Mouse (Mus musculus) adrenal gland, postnatal 10 days (tissue): ENCODE measurements around the gene Slc25a29. TPM values are rescaled to one million over a fixed set of nuclear protein-coding genes. Genes with fewer than 3 reads are reported as not detected.
"Not testable (repeated sequence)": the region's sequence is repeated elsewhere in the genome, so short reads cannot be mapped to it uniquely, and the experiment has no call there.

Experiments used
- DNase-seq: peaks from one replicate; pipeline ENCODE4 v3.0.0; 2021; ENCODE audit warnings: mixed read lengths
- long read RNA-seq, 2 experiments: library from polyadenylated mRNA; stranded (forward); transcript quantifications; one replicate each; pipeline ENCODE4 v2.0.0; 2021
- total RNA-seq, 2 experiments: library from RNA; stranded (reverse); gene quantifications; 2 replicates each; pipeline ENCODE4 v1.2.3; 2021

Slc25a29 gene
- total RNA-seq, result 1 to 10 TPM; 8.4 to 9.0 TPM
- long read RNA-seq, experiment 1, transcript Slc25a29-201 (4 exons, 1,976 nt), result major isoform, 24 of 29 reads
- long read RNA-seq, experiment 1, partial matches to known transcripts, result 0 of 29 reads
- long read RNA-seq, experiment 1, other reads (novel, unspliced or antisense), result 4 of 29 reads
- long read RNA-seq, experiment 2, transcript Slc25a29-201 (4 exons, 1,976 nt), result major isoform, 14 of 15 reads
- long read RNA-seq, experiment 2, partial matches to known transcripts, result 0 of 15 reads
- long read RNA-seq, experiment 2, other reads (novel, unspliced or antisense), result 1 of 15 reads

GRCm38 (mm10) chr12:108835840-108836409 is at the start of gene Slc25a29, which contains the start of gene Slc25a47:
Slc25a29 (minus strand) TSS chr12:108835883.
Slc25a47 (plus strand) TSS chr12:108836046.
- peak; percentile 98 for DNase-seq

GRCm38 (mm10) chr12:108882776-108883175 is 47.1 kb upstream of the Slc25a29 start:
- peak; percentile 49 for DNase-seq

DNA sequence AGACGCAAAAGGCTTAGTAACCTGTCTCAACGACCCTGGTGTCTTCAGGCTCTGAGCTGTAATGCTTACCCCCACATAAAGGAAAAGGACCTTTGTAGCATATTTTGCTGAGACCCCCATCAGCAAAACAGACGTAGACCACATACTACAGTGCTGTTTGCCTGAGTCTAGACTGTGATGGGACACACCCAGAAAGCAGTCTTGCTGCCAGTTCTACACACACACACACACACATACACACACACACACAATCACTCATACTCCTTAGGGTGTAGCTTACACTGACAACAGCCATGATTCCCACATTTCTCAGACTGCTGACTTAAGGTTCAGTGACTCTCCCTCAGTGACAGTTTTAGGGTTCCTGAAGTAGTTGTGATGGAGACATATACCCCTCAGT is 45.5 kb upstream of the Slc25a29 start:
- no peak for DNase-seq

DNA sequence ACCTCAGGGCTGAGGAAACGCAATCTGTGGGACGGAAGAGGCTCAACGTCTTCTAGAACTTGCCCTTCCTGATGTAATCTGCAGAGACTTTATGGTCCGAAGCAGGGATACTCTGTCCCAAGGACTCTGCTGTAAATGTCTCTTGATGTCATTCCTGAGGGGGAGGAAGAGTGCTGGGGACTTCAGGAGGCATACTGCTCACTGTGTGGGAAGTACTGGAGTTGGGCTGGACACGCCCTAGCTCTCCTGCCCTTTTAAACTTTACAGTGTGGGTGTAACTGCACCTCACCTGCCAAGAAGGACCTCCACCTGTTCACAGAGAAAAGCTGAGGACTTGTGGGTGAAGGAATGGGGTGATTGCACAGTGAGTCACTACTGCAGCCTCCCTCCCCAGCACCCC is 44.9 kb upstream of the Slc25a29 start:
- no peak for DNase-seq

DNA sequence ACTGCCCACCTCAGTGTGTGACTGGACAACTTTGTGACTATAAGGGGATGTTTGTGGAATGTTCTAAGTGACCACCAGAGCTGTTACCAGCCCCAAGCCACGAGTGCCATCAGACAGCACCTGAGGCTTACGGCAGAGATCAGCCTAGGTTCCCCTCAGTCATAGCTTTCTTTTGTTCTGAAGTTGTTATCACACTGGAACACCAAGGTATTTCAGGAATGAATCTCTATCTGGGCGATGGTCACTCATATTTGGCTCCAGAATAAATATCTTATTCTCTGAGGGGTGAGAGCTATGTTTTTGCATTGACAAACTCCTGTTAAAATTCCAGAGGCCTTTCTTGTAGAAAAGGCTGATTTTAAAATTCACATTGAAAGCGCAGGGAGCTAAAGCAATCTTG is 43.5 kb upstream of the Slc25a29 start:
- DNase-seq, result no peak

- DNase-seq, result no peak
These were observed 37.4 kb upstream of the Slc25a29 start for GRCm38 (mm10) chr12:108873122-108873521.

- no peak for DNase-seq
These were observed 33.9 kb upstream of the Slc25a29 start for GRCm38 (mm10) chr12:108869575-108869974.

DNA sequence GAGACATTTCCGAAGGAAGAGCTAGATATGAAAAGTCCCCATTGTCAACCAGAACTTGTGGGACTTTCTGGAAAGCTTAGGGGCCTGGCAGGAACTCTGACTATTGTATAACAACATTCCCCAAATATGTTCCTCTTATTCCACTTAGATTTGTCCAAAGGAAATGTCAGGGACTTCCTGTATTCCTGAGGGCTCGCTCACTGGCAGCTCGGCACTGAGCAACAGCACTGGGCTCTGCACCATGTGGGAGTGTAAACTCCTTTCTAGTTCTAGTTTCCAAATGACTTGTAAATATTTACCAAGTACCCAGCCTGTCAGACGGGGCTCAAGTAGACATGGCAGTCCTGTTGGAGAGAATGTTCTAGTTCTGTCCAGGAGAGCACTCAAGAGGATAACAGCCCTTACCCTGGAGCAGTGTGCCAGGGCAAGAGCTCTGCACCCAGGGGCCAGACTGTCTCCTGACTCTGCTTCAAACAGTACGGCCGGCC is 29.4 kb upstream of the Slc25a29 start:
- DNase-seq, result no peak

DNA sequence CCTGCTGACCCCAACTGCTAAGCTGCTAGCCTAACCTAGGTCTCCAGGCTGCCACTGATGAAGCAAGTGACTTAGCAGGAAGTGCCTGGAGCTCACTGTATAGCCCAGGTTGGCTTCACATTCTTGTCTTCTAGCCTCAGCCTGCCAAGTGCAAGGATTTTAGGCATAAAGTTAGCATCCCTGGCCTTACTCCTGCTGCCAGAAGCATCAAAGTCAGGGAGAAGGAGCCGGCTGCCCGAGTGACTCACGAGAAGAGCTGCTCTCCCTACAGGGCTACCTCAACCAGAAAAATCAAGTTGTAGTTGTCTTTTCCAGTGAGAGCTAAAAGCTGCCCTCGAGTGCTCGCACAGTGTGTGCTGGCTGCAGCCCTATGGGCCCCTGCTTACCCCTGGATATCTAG is 22.8 kb upstream of the Slc25a29 start:
- DNase-seq, result no peak

DNA sequence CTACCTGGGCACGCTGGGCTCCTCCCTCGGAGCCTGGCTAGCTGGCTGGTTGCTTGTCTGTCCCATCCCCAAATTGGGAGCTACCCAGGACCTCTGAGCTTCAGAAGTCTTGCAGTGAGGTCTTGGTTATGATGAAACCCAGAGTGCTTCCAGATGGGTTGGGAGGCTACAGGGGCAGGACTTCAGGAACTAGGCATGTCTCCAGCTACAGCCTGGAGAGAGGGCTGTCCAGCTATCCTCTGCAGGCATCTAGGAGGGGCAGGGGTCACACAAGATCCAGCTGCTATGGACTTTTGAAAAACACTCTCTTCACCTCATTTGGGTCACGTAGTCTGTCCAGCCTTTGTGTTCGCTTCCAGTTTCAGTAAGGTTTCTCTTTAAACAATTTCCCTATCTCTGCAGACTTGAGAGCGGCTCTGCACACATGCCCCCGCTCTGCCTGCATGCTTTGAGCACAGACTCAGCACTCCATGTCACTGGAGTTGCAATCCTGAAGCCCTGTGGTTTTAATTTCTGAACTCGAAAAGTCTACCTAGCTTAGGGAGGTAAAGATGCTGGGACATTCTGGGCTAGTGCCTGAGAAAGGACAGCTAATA is 22.0 kb upstream of the Slc25a29 start:
- DNase-seq, result no peak

DNA sequence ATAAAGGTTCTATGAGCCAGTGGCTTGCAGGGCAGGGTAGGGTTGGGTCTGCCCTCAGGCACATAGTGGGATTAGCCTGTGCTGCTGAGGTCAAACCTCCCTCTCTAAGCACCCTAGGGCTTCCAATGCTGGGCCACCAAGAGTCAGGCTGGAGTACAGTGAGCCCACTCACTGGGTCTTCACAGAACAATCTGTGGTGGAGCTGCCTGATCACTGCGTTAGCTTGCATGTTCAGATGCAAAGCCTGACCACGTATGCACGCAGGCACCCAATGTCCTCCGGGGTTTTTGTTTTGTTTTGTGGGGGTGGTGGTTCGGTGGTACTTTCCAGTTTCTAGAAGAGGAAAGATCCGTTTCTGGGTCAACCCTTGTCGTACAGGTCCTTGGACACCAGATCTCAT is 21.4 kb upstream of the Slc25a29 start:
- DNase-seq, result no peak

GRCm38 (mm10) chr12:108856186-108856585 is 20.5 kb upstream of the Slc25a29 start:
- no peak for DNase-seq

- no peak for DNase-seq
These were observed 19.4 kb upstream of the Slc25a29 start for GRCm38 (mm10) chr12:108855081-108855480.

DNA sequence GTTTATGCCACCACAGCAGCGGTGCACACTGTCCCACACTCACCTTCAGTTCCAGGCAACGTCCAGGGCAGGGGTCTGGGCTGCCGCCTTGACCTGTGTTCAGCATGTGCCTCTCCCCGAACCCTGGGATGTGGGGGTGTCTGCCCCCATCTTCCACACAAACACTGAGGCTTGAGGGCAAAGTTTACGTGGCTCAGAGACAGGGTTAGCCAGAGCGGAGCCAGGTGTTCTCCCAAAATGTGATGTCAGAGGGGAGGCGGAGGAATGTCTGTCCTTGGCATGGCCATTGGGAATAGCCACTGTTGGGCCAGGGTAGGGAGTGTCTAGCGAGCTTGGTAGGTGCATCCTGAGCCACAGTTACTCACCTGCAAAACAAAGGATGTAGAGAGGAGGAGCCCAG is 17.1 kb upstream of the Slc25a29 start:
- no peak for DNase-seq

GRCm38 (mm10) chr12:108850886-108851285 is 15.2 kb upstream of the Slc25a29 start:
- DNase-seq, result no peak

GRCm38 (mm10) chr12:108850129-108850528 is 14.4 kb upstream of the Slc25a29 start:
- no peak for DNase-seq

- DNase-seq, result no peak
These were observed 13.9 kb upstream of the Slc25a29 start for GRCm38 (mm10) chr12:108849488-108850022.

DNA sequence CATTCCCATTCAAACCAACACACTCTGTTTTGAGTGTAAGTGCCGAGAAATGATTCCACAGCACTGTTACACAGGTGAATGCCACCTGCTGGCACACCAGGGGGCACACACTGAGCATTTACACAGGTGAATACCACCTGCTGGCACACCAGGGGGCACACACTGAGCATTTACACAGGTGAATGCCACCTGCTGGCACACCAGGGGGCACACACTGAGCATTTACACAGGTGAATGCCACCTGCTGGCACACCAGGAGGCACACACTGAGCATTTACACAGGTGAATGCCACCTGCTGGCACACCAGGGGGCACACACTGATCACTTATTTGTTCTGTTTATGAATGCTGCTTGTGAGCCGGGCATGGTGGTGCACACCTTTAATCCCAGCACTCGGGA is 12.3 kb upstream of the Slc25a29 start:
- not testable (repeated sequence) for DNase-seq

DNA sequence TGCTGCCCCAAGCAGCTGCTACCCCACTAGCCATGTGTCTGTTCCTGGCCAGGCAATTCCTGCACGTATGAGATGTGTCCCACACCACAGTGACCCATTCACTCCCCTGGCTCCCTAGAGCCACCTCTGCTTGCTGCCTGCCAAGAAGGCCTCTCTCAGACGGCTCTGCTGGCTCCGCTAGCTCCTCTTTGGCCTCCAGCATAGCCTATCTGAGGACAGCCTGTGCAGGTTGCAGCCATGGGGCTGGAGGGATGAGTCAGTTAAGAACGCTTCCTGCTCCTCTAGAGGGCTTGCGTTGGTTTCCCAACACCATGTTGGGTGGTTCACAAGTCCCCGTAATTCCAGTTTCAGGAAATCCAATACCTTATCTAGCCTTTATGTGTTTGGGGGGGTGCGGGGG is 7.0 kb upstream of the Slc25a29 start:
- peak; percentile 61 for DNase-seq

- no peak for DNase-seq
These were observed 5.5 kb upstream of the Slc25a29 start for GRCm38 (mm10) chr12:108841181-108841580.

DNA sequence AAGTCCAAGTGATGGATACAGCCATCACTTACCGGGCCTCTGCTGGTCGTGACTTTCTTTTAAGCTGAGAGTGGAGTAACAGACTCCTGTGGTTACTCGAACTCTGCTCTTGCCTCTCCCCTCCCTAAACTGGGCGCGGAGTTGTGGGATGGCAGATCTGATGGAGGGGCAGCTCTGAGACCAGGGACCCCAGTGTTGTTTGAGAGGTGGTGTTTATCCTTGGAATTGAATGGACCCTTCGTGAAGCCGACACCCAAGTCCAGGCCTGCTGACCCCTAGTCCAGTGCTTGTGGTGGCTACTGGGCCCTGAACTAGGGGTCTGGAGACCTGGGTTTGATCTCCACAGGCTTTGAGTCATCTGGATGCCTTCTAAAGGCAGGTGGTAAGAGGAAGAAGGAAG is 1.0 kb upstream of the Slc25a29 start:
- no peak for DNase-seq

DNA sequence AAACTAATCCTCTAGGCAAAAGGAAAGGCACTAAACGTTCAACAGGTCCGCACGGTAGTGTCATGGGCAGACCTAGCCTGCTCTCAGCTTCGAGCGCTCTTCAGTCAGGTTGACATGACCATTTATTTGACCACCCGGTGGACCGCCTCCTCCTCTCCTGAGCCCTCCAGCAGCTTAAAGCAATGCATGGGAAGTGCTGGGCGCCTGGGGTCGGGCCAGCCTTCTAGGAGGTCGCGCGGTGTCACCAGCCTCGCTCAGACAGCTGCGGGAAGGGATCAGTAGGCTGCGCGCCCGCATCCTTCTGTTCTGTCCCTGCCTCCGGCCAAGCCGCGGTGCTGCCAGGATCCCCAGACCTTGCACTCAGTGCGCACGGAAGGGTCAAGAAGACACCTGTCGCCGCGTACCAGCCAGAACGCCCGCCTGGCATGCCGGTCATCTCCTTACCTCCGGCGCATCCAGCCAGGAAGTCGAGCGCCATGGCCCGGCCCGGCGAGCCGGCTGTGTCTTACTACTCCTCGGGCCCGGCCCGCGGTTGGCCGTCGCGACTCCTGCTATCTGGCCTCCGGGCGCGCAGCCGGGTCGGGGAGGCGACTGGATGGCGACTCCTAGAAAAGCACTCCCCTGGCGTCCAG is 359 bp downstream of the Slc25a29 start:
- no peak for DNase-seq

- DNase-seq, result no peak
These were observed 897 bp downstream of the Slc25a29 start for GRCm38 (mm10) chr12:108834786-108835185.
